Mouse (Mus musculus) bone marrow macrophage, adult 2 months (primary cell): ENCODE results near the gene Gatm.

Source experiments
- CTCF ChIP-seq: IDR thresholded peaks from 2 replicates; pipeline ENCODE4 v1.5.1; 2012; ENCODE audit warnings: low read depth, mild to moderate bottlenecking, low read length, moderate library complexity
- POLR2A ChIP-seq: IDR thresholded peaks from 2 replicates; pipeline ENCODE4 v1.6.1; 2012; ENCODE audit warnings: mild to moderate bottlenecking, low read depth, low read length, borderline replicate concordance

- no peak for TF ChIP-seq POLR2A
- no peak for TF ChIP-seq CTCF
Observed at GRCm38 (mm10) chr2:122617792-122618191, 6.7 kb upstream of the Gatm start.
